Mouse (Mus musculus) CD4-positive, CD25-positive, alpha-beta regulatory T cell, adult 9 weeks (primary cell): ENCODE data around the gene Pik3r1. TPM values are rescaled to one million over a fixed set of nuclear protein-coding genes. Genes with fewer than 3 reads are reported as not detected.

ENCODE experiments used
- polyA plus RNA-seq: library from polyadenylated mRNA; unstranded; fragments of 100-300 nt; shearing (Covaris generic); gene quantifications from one replicate; pipeline ENCODE4 v1.2.1, GENCODE M21; 2017

Pik3r1 gene
- 138 TPM for polyA plus RNA-seq

DNA sequence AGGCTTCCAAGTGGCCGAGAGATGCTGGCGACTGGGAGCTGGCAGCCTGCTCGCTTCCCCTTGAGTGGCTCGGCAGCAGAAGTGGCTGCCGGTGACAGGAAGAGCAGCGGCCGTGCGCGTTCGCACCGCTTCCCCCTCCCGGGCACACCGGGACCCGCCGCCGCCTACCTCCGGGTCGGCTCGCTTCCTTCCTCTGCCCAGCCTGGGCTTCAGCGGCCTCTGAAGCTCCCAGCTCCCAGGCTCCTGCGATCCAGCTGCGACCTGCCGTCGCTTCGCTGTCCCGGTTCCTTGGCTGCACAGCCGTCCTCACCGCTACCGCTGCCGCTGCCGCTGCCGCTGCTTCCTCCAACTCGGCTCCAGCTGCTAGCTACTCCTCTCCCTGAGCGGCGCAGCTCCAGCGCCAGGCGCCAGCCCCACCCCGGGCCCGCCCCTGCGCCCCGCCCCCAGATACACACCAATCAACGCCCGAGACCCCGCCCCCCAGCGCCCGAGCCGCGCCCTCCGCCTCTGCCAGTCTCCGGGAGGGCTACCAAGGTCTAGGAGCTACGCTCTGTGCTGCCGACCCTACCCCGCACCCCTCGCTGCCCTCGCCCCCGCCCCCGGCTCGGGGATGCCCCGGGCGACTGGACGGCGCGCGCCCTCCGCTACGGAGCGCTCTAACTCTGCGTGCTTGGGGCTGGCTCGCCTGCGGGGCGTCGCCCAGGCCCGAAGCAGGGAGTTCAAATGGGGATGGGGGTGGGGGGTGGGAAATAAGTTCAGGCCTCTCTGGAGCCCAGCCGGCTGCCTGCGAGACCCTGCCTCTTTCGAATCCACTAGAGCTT is at the start of gene Pik3r1:
Pik3r1 (minus strand) TSS at position 409 of the 821 bp plus-strand sequence.

